Comparison of ENCODE assay signal across 24 mouse cellular contexts in genomic region chr6:77863379-77863778, GRCm38 (mm10).
"Had no signal": no experiment of that assay in that cellular context is flagged by ENCODE, and none has a peak within 500 bp of the region (broad histone marks: within the 10 kb centered on the region; RNA-seq: fewer than 3 reads in every experiment).

No protein-coding gene starts in this region.

- H3K36me3 ChIP-seq: heart, embryonic 13.5 days; heart, embryonic 15.5 days; hindbrain, embryonic 13.5 days; hindbrain, embryonic 15.5 days; kidney, embryonic 15.5 days; limb, embryonic 13.5 days; limb, embryonic 15.5 days; liver, embryonic 12.5 days had no signal

- H3K4me2 ChIP-seq: heart, embryonic 11.5 days; heart, embryonic 13.5 days; heart, embryonic 15.5 days; hindbrain, embryonic 13.5 days; hindbrain, embryonic 15.5 days; kidney, embryonic 15.5 days; limb, embryonic 13.5 days; limb, embryonic 15.5 days; liver, embryonic 12.5 days had no signal

- ATAC-seq: hindbrain, postnatal 0 days; intestine, embryonic 16.5 days; liver, embryonic 12.5 days had no signal

- DNase-seq: gastrocnemius, postnatal 14 days; gastrocnemius, postnatal 36 days; heart, adult 11 months; heart, adult 2 months; heart, postnatal 14 days; heart, postnatal 36 days; kidney, adult 11 months; kidney, adult 2 months; kidney, adult 9 months; kidney, postnatal 14 days; kidney, postnatal 36 days; left cerebral cortex, postnatal 4 days had no signal

- H3K27ac ChIP-seq: heart, adult 2 months; heart, embryonic 13.5 days; heart, embryonic 15.5 days; hindbrain, embryonic 13.5 days; hindbrain, embryonic 15.5 days; hindbrain, postnatal 0 days; kidney, embryonic 15.5 days; kidney, postnatal 0 days; limb, embryonic 13.5 days; limb, embryonic 15.5 days; liver, embryonic 12.5 days had no signal

- H3K27me3 ChIP-seq: heart, embryonic 13.5 days; heart, embryonic 15.5 days; hindbrain, embryonic 13.5 days; hindbrain, embryonic 15.5 days; kidney, embryonic 15.5 days; limb, embryonic 13.5 days; limb, embryonic 15.5 days; liver, embryonic 12.5 days had no signal

- H3K4me3 ChIP-seq: heart, adult 2 months; heart, embryonic 13.5 days; heart, embryonic 15.5 days; hindbrain, embryonic 13.5 days; hindbrain, embryonic 15.5 days; kidney, embryonic 15.5 days; limb, embryonic 13.5 days; limb, embryonic 15.5 days; liver, embryonic 12.5 days had no signal

- H3K9me3 ChIP-seq: heart, embryonic 13.5 days; heart, embryonic 15.5 days; hindbrain, embryonic 13.5 days; hindbrain, embryonic 15.5 days; kidney, embryonic 15.5 days; limb, embryonic 13.5 days; limb, embryonic 15.5 days; liver, embryonic 12.5 days had no signal

- H3K4me1 ChIP-seq: heart, embryonic 13.5 days; heart, embryonic 15.5 days; hindbrain, embryonic 13.5 days; hindbrain, embryonic 15.5 days; kidney, embryonic 15.5 days; limb, embryonic 13.5 days; limb, embryonic 15.5 days; liver, embryonic 12.5 days had no signal

- H3K9ac ChIP-seq: heart, embryonic 13.5 days; heart, embryonic 15.5 days; hindbrain, embryonic 13.5 days; hindbrain, embryonic 15.5 days; kidney, embryonic 15.5 days; limb, embryonic 13.5 days; limb, embryonic 15.5 days; liver, embryonic 12.5 days had no signal
